Mouse (Mus musculus) liver, embryonic 14.5 days (tissue): ENCODE measurements at regions not wholly inside any gene's neighbourhood (a gene's known extent, or its start where the extent isn't known, plus 50 kb on each side); places are given as distances from the start of the nearest gene placed in this dataset.

Experiments
- CTCF ChIP-seq: IDR thresholded peaks from 2 replicates; pipeline ENCODE4 v1.5.1; 2016; ENCODE audit warnings: antibody characterized with exemption, low read depth, control low read depth
- EP300 ChIP-seq: IDR thresholded peaks from 2 replicates; pipeline ENCODE4 v1.6.1; 2016; ENCODE audit warnings: antibody characterized with exemption, low read depth

- TF ChIP-seq CTCF = no peak
- TF ChIP-seq EP300 = no peak
These were observed 92.8 kb downstream of the Kif26a start for GRCm38 (mm10) chr12:112238834-112239233.
